Mouse (Mus musculus) kidney, adult 2 months (tissue): ENCODE data around the gene Rcc2. TPM values are rescaled to one million over a fixed set of nuclear protein-coding genes. Genes with fewer than 3 reads are reported as not detected.

Source experiments
- DNase-seq: peaks from one replicate; pipeline ENCODE4 v3.0.0; 2021
- H3K27ac ChIP-seq: fragments of 200-500 bp; 2 replicates; pipeline ENCODE4 v1.5.1; 2012; ENCODE audit warnings: low read depth, low read length, control low read depth, inconsistent platforms; ENCODE audit not compliant: insufficient read depth
- H3K27me3 ChIP-seq: fragments of 200-500 bp; replicated peaks from 2 replicates; pipeline ENCODE4 v1.6.1; 2012; ENCODE audit warnings: mild to moderate bottlenecking, moderate library complexity, low read length, inconsistent platforms; ENCODE audit not compliant: control insufficient read depth, insufficient read depth
- H3K36me3 ChIP-seq: fragments of 200-500 bp; 2 replicates; pipeline ENCODE4 v1.6.1; 2012; ENCODE audit warnings: mild to moderate bottlenecking, moderate library complexity, low read length, inconsistent platforms; ENCODE audit not compliant: control insufficient read depth, insufficient read depth
- H3K4me1 ChIP-seq: fragments of 200-500 bp; 2 replicates; pipeline ENCODE4 v1.6.1; 2011; ENCODE audit warnings: low read length; ENCODE audit not compliant: control insufficient read depth, insufficient read depth
- H3K4me3 ChIP-seq: fragments of 200-500 bp; 2 replicates; pipeline ENCODE4 v1.5.1; 2011; ENCODE audit warnings: mild to moderate bottlenecking, low read depth, low read length, control low read depth; ENCODE audit not compliant: insufficient read depth
- CTCF ChIP-seq: fragments of 200-500 bp; conservative IDR thresholded peaks from 2 replicates; pipeline ENCODE4 v1.5.1; 2011; ENCODE audit warnings: low read depth, mild to moderate bottlenecking, control low read depth, low read length, moderate library complexity, mixed read lengths; ENCODE audit not compliant: insufficient read depth, insufficient read length
- POLR2A ChIP-seq: fragments of 200-500 bp; IDR thresholded peaks from one replicate; pipeline ENCODE4 v1.6.1; 2011; ENCODE audit warnings: low read depth, low read length, control low read depth
- WGBS: fragments of 180-500 bp; shearing (Covaris S2); methylation state at CpG from one replicate; pipeline ENCODE4 v1.1.7; 2018; 5-methylcytosine and 5-hydroxymethylcytosine counted together
- polyA plus RNA-seq: library from polyadenylated mRNA; depleted of rRNA; stranded (reverse); fragments of >200 nt; gene quantifications from 2 replicates; pipeline ENCODE4 v1.2.3, GENCODE M21; 2012; rRNA removed

Gene Rcc2
- 18.7 and 20.9 TPM in 2 replicates for polyA plus RNA-seq

DNA sequence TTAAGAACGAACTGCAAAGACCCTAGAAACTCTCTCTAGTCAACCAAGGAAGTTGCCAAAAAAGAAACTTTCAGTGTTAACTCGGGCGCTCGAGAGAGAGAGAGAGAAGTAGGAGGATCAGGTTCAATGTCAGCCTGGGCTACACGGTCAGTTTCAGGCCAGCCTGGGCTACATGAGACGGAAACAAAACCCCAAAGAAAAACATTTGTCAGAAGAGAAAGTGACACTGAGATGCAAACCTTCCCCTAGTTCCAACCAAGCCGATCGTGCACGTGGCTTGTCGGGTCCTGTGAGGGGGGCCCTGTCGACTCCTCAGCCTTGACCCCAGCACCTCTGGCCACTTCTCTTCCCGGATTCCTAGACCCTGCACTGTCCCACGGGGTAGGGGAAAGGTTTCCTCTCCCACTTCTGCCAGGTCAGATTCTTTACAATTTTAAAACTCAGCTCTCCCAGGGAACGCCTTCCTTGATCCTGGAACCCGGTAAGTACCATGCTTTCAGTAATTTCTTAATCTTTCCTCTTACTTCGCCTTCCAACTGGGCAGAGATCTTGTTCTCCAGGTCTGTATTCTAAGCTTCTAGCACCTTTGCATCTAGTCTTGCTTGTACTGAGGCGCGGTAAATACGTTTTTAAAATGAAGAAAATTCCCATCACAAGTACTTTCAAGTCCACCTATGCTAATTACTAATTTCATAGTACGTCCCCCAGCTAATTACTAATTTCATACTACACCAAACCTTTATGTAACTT lies at the start of gene Rcc2:
TSS of gene Rcc2 (plus strand) at position 273 of the 750 bp plus-strand sequence.
- Histone ChIP-seq H3K4me3 (peak within 1 kb of the TSS; percentile 89), H3K4me1 (no peaks in the 10 kb centered on the region; the same call in 1 of the 2 replicates), H3K27ac (peak within 1 kb of the TSS; percentile 45), H3K36me3 (no peaks in the 10 kb centered on the region), H3K27me3 (no peaks in the 10 kb centered on the region)
- DNase-seq = no peak
- TF ChIP-seq CTCF = no peak
- TF ChIP-seq POLR2A = no peak
- 11% methylated on average over 20 of the region's 20 CpGs for WGBS

DNA sequence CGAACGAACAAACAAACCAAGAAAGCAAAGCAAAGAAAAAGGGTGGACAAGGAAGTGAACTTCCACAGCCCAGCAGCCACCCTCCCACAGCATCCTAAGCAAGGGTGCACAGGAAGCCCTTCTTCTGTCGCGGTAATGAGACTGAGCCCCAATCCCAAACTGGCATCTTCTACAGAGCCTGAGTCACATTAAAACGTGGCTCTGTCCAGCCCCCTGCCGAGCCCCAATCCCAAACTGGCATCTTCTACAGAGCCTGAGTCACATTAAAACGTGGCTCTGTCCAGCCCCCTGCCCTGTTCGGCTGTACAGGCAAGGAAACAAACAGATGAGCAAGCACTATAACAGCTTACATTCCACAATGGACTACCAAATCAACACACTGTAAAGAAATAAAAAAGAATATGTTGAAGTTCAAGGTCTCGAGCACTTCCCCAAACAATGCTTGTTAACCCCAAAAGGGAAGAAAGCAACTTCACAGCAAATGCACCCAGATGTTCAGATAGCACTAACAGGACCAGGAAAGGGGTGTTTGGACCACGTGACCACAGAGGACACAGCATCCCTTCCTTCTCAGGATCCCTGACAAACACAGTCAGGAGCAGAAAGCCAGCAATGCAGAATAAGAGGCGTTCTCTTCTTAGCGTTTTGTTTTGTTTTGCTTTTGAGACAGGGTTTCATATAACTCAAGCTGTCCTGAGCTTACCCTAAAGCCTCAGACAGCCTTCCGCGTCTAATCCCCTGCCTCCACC lies 46.3 kb upstream of the Rcc2 start:
- DNase-seq = no peak
- WGBS = 45% methylated on average over 14 of the region's 14 CpGs
- Histone ChIP-seq H3K4me3 (no peak overlapping the region), H3K27me3 (no peaks in the 10 kb centered on the region), H3K27ac (no peak overlapping the region), H3K36me3 (no peaks in the 10 kb centered on the region), H3K4me1 (peaks cover 8% of the 10 kb centered on the region)
- no peak for TF ChIP-seq POLR2A
- TF ChIP-seq CTCF = no peak

GRCm38 (mm10) chr4:140654798-140655197 lies 45.5 kb upstream of the Rcc2 start:
- WGBS = 81% methylated on average over 8 of the region's 8 CpGs

GRCm38 (mm10) chr4:140656529-140656928 lies 43.8 kb upstream of the Rcc2 start:
- Histone ChIP-seq H3K27ac (no peak overlapping the region), H3K36me3 (no peaks in the 10 kb centered on the region), H3K27me3 (no peaks in the 10 kb centered on the region), H3K4me1 (peaks cover 8% of the 10 kb centered on the region), H3K4me3 (no peak overlapping the region)
- TF ChIP-seq POLR2A (no peak), CTCF (no peak)
- 62% methylated on average over 8 of the region's 8 CpGs for WGBS
- DNase-seq = no peak

More at GRCm38 (mm10) chr4:140654798-140655197, 45.5 kb upstream of the Rcc2 start:
- Histone ChIP-seq H3K27ac (no peak overlapping the region), H3K36me3 (no peaks in the 10 kb centered on the region), H3K4me1 (peaks cover 8% of the 10 kb centered on the region), H3K4me3 (no peak overlapping the region), H3K27me3 (no peaks in the 10 kb centered on the region)
- TF ChIP-seq POLR2A = no peak
- DNase-seq = no peak

DNA sequence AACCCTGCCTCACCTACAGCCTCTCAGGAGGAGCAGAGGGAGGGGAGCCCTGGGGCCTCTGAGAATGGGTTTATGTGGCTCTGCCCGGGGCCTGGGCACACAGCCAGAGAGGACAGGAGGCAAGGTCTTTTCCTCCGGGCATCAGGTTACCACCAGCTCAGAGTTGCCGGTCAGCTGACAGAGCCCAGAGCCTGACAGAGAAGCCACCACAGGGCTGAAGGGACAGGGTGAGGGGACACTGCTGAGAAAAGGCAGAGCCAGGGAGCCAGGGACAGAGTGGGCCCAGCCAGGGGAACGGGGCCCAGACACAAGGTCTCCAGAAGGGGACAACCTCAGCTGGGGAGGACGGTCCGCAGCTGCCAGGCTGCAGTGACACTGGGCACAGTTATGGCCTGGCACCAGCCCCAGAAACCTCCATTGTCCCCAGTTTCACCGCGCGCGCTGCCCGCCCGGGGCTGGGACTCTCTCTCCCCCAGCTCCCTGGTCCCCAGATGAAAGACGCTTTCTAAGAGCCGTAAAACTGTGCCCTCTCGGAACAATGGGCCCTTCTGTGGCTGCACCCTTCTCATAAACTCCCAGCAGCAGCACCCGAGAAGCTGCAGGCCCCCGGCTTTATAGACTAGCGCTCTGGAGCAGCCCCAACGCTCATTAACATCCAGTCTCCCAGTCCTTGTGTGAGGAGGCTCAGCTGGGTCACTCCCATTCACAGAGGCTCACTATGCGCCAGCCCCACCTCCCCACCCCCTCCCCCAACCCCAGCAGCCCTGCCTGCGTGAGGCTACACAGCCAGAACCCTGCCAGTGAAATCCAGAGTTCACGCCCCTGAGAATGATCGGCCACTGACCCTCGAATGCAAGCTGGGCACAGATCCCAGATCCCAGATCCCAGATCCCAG lies 42.4 kb upstream of the Rcc2 start:
- no peak for TF ChIP-seq POLR2A
- no peak for TF ChIP-seq CTCF
- H3K36me3 ChIP-seq = no peaks in the 10 kb centered on the region
- peak overlapping the region; percentile 77 for H3K27ac ChIP-seq
- no peaks in the 10 kb centered on the region for H3K27me3 ChIP-seq
- WGBS = 10% methylated on average over 24 of the region's 24 CpGs
- peak; percentile 89 for DNase-seq
- peaks cover 9% of the 10 kb centered on the region for H3K4me1 ChIP-seq
- no peak overlapping the region for H3K4me3 ChIP-seq

GRCm38 (mm10) chr4:140661406-140662022 lies 38.8 kb upstream of the Rcc2 start:
- Histone ChIP-seq H3K36me3 (no peaks in the 10 kb centered on the region), H3K27ac (peak overlapping the region; percentile 54), H3K4me3 (peak overlapping the region; percentile 17; the same call in 1 of the 2 replicates), H3K4me1 (peaks cover 12% of the 10 kb centered on the region), H3K27me3 (no peaks in the 10 kb centered on the region)
- peak; percentile 67 for DNase-seq
- TF ChIP-seq POLR2A (no peak), CTCF (no peak)
- WGBS = 52% methylated on average over 18 of the region's 18 CpGs
